Mouse (Mus musculus) CH12.LX (cell line): ENCODE measurements around the gene Dnajc7. TPM values are rescaled to one million over a fixed set of nuclear protein-coding genes. Genes with fewer than 3 reads are reported as not detected.

Source experiments
- DNase-seq: peaks from one replicate; pipeline ENCODE4 v3.0.0-alpha.2; 2013; ENCODE audit errors: extremely low read depth
- H3K27ac ChIP-seq: 2 replicates; pipeline ENCODE4 v1.5.1; 2012; ENCODE audit warnings: low read depth, mild to moderate bottlenecking, control low read depth, moderate library complexity; ENCODE audit not compliant: insufficient read depth
- H3K27me3 ChIP-seq: replicated peaks from 2 replicates; pipeline ENCODE3; 2012; ENCODE audit warnings: inconsistent platforms
- H3K36me3 ChIP-seq, 2 experiments: replicated peaks in 1 of 2; 2 replicates each; pipeline versions ENCODE3 to v1.6.1; 2012; ENCODE audit warnings: inconsistent platforms in 1 of 2, low read length in 1 of 2, mild to moderate bottlenecking in 1 of 2, mixed read lengths in 1 of 2, moderate library complexity in 1 of 2; ENCODE audit not compliant: control insufficient read depth in 1 of 2, insufficient read depth in 1 of 2
- H3K4me1 ChIP-seq, 2 experiments: 2 replicates each; pipeline ENCODE4 v1.6.1; 2012; ENCODE audit warnings: inconsistent platforms in 1 of 2, moderate library complexity in 1 of 2; ENCODE audit not compliant: insufficient read depth in 2 of 2, control insufficient read depth in 1 of 2
- H3K4me2 ChIP-seq: 2 replicates; pipeline ENCODE4 v1.6.1; 2012; ENCODE audit warnings: low read depth, mild to moderate bottlenecking, control low read depth; ENCODE audit not compliant: poor library complexity, insufficient read depth, severe bottlenecking
- H3K4me3 ChIP-seq, 3 experiments: fragments of 150-350 bp in 1 of 3; sonication (generic) in 1 of 3; replicated peaks in 1 of 3; 2 replicates each; pipeline versions ENCODE3 to v1.5.1; 2011 to 2012; ENCODE audit warnings: low read depth in 2 of 3, low read length in 2 of 3, mild to moderate bottlenecking in 2 of 3, moderate library complexity in 2 of 3, control low read depth in 1 of 3, improper control_type of control experiment in 1 of 3, inconsistent platforms in 1 of 3, mixed read lengths in 1 of 3; ENCODE audit not compliant: poor library complexity in 1 of 3
- H3K79me2 ChIP-seq: replicated peaks from 2 replicates; pipeline ENCODE4 v1.6.1; 2012; ENCODE audit warnings: mild to moderate bottlenecking, moderate library complexity; ENCODE audit not compliant: control insufficient read depth, poor library complexity, insufficient read depth, severe bottlenecking; ENCODE audit errors: extremely low read depth
- H3K9ac ChIP-seq: 2 replicates; pipeline ENCODE4 v1.6.1; 2012; ENCODE audit warnings: low read depth, mild to moderate bottlenecking, control low read depth, moderate library complexity; ENCODE audit not compliant: insufficient read depth
- H3K9me3 ChIP-seq: replicated peaks from 2 replicates; pipeline ENCODE3; 2012; ENCODE audit warnings: low read length, inconsistent platforms, mixed read lengths
- BHLHE40 ChIP-seq: IDR thresholded peaks from 2 replicates; pipeline ENCODE4 v1.6.1; 2011; ENCODE audit warnings: mild to moderate bottlenecking, low read depth, low read length, improper control_type of control experiment
- CTCF ChIP-seq, 2 experiments: IDR thresholded peaks in 1 of 2; conservative IDR thresholded peaks in 1 of 2; 2 replicates each; pipeline ENCODE4 v1.5.1; 2011 to 2012; ENCODE audit warnings: low read depth in 2 of 2, low read length in 2 of 2, improper control_type of control experiment in 1 of 2, inconsistent platforms in 1 of 2, mild to moderate bottlenecking in 1 of 2, moderate library complexity in 1 of 2
- E2F4 ChIP-seq: IDR thresholded peaks from 2 replicates; pipeline ENCODE4 v1.6.1; 2011; ENCODE audit warnings: low read depth, low read length, improper control_type of control experiment; ENCODE audit not compliant: insufficient replicate concordance
- ELF1 ChIP-seq: IDR thresholded peaks from 2 replicates; pipeline ENCODE4 v1.6.1; 2014; ENCODE audit warnings: low read depth, mild to moderate bottlenecking, inconsistent platforms, low read length, improper control_type of control experiment
- EP300 ChIP-seq: IDR thresholded peaks from 2 replicates; pipeline ENCODE4 v1.6.1; 2011; ENCODE audit warnings: low read length, improper control_type of control experiment
- GABPA ChIP-seq: IDR thresholded peaks from 2 replicates; pipeline ENCODE4 v1.6.1; 2012; ENCODE audit warnings: low read depth, low read length, improper control_type of control experiment, inconsistent platforms; ENCODE audit not compliant: insufficient replicate concordance
- HCFC1 ChIP-seq: IDR thresholded peaks from 2 replicates; pipeline ENCODE4 v1.6.1; 2012; ENCODE audit warnings: low read depth, mild to moderate bottlenecking, inconsistent platforms, low read length, improper control_type of control experiment
- JUN ChIP-seq: IDR thresholded peaks from 2 replicates; pipeline ENCODE4 v1.6.1; 2011; ENCODE audit warnings: low read depth, mild to moderate bottlenecking, low read length, improper control_type of control experiment, moderate library complexity; ENCODE audit not compliant: insufficient read depth
- JUND ChIP-seq: conservative IDR thresholded peaks from 2 replicates; pipeline ENCODE4 v1.6.1; 2011; ENCODE audit warnings: low read depth, low read length, improper control_type of control experiment
- MAZ ChIP-seq: IDR thresholded peaks from 2 replicates; pipeline ENCODE4 v1.6.1; 2012; ENCODE audit warnings: low read depth, mild to moderate bottlenecking, inconsistent platforms, low read length, improper control_type of control experiment, moderate library complexity
- MEF2A ChIP-seq: IDR thresholded peaks from 2 replicates; pipeline ENCODE4 v1.6.1; 2014; ENCODE audit warnings: low read depth, mild to moderate bottlenecking, inconsistent platforms, low read length, improper control_type of control experiment, borderline replicate concordance
- MYC ChIP-seq: IDR thresholded peaks from 2 replicates; pipeline ENCODE4 v1.6.1; 2011; ENCODE audit warnings: low read depth, mild to moderate bottlenecking, improper control_type of control experiment, low read length
- NELFE ChIP-seq: IDR thresholded peaks from 2 replicates; pipeline ENCODE4 v1.6.1; 2011; ENCODE audit warnings: low read depth, low read length, improper control_type of control experiment
- PAX5 ChIP-seq: IDR thresholded peaks from 2 replicates; pipeline ENCODE4 v1.6.1; 2012; ENCODE audit warnings: low read length, inconsistent platforms, mixed read lengths
- POLR2AphosphoS2 ChIP-seq: IDR thresholded peaks from 2 replicates; pipeline ENCODE4 v1.6.1; 2011; ENCODE audit warnings: low read depth, low read length, improper control_type of control experiment
- RAD21 ChIP-seq: IDR thresholded peaks from 2 replicates; pipeline ENCODE4 v1.6.1; 2011; ENCODE audit warnings: low read depth, mild to moderate bottlenecking, low read length, improper control_type of control experiment, moderate library complexity
- RCOR1 ChIP-seq: conservative IDR thresholded peaks from 2 replicates; pipeline ENCODE4 v1.6.1; 2012; ENCODE audit warnings: low read depth, mild to moderate bottlenecking, inconsistent platforms, low read length, improper control_type of control experiment
- SIN3A ChIP-seq: IDR thresholded peaks from 2 replicates; pipeline ENCODE4 v1.6.1; 2012; ENCODE audit warnings: low read length, improper control_type of control experiment, inconsistent platforms
- TBP ChIP-seq: conservative IDR thresholded peaks from 2 replicates; pipeline ENCODE4 v1.6.1; 2011; ENCODE audit warnings: low read depth, low read length, improper control_type of control experiment
- TCF12 ChIP-seq: IDR thresholded peaks from 2 replicates; pipeline ENCODE4 v1.6.1; 2014; ENCODE audit warnings: low read depth, mild to moderate bottlenecking, inconsistent platforms, low read length, improper control_type of control experiment
- UBTF ChIP-seq: IDR thresholded peaks from 2 replicates; pipeline ENCODE4 v1.6.1; 2012; ENCODE audit warnings: low read depth, mild to moderate bottlenecking, inconsistent platforms, low read length, improper control_type of control experiment, moderate library complexity
- USF1 ChIP-seq: IDR thresholded peaks from 2 replicates; pipeline ENCODE4 v1.6.1; 2014; ENCODE audit warnings: low read depth, mild to moderate bottlenecking, inconsistent platforms, low read length, improper control_type of control experiment
- ZMIZ1 ChIP-seq: IDR thresholded peaks from 2 replicates; pipeline ENCODE4 v1.6.1; 2012; ENCODE audit warnings: low read depth, mild to moderate bottlenecking, inconsistent platforms, low read length, improper control_type of control experiment
- dilution Hi-C: fragments of 300-500 bp; cut with MboI; formaldehyde crosslinking; loops from 2 replicates; pipeline ENCODE4 v1.14.3; 2020; ENCODE audit warnings: low sequenced_read_pairs; ENCODE audit not compliant: extremely low pct_unique_long_range_greater_than_20kb, extremely low pct_ligation_motif_present
- in situ Hi-C: fragments of 300-500 bp; cut with MboI; formaldehyde crosslinking; loops from 3 replicates; pipeline ENCODE4 v1.14.3; 2019; ENCODE audit warnings: low sequenced_read_pairs, low pct_ligation_motif_present, low pct_unique_long_range_greater_than_20kb, mixed read lengths
- polyA plus RNA-seq: library from polyadenylated mRNA; unstranded; fragments of >175 nt; gene quantifications from 2 replicates; pipeline ENCODE4 v1.2.1, GENCODE M21; 2012; ENCODE audit warnings: low read depth; ENCODE audit not compliant: insufficient read length
- total RNA-seq, 2 experiments: library from RNA; depleted of rRNA; stranded (reverse); fragments of 300-350 nt in 1 of 2; fragments of >200 nt in 1 of 2; gene quantifications; 2 replicates each; pipeline ENCODE4 v1.2.3; 2012 to 2014

Gene Dnajc7
- total and polyA plus RNA-seq, 3 experiments = 123 to 455 (median 249) TPM

DNA sequence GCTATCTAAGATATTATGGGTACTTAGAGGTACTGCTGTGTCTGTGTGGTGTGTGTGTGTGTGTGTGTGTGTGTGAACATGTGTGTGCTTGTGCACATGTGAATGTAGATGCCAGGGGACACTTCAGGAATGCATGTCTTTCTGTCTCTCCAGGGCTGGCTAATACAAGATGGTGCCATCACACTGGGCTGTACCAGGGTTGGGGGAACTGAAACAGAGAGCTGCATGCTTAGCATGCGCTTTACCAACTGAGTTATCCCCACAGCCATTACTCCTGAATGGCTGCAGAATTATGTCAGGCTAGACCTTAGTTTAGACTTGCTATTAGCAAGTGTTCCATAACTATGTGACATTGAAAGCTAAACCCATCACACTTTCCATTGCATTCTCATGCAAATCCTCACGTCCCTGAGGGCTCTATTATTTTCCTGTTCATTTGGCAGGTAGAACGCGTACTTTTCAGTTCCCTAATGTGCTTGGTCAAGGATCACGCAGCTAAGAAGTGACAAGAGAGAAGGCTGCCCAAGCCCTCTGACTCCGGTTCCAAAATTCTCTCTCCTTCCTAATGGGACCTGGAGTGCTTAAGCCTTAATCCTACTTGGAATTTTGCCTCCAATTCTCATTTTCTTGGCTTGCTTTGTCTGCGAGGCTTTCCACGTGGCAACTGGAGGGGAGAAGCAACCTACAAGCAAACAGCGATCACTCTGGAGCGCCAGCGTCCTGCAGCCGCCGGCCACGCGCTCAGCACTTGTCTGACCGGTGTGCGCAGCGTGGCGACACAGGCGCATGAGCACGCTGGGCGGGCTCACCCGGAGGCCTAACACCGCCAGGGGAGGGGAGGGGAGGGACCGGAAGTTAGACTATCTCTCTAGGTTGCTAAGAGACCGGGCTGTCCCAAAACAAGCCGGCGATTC, 74.9 kb downstream of the Dnajc7 start, which contains the start of gene Ttc25 (continued):
- TF ChIP-seq MEF2A = peak; percentile 92
- TF ChIP-seq, all 38 proteins: peak for 28

DNA sequence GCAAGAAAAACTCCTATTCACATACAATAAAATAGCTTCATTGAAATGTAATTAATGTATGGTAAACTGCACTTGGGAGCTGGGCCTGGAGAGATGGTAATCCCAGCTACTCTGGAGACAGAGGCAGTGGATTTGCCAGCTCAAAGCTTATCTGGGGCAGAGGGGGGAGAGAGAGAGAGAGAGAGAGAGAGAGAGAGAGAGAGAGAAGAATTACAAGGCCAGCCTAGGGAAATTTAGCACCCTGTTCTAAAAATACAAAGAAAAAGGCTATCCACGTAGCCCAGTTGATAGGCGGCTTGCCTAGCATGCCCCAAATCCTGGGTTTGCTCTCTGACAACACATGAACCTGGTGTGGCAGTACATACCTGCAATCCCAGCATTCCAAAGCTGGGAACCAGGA, 78.4 kb downstream of the Dnajc7 start:
- no peak overlapping the region for H3K9ac ChIP-seq
- H3K36me3 ChIP-seq = no peaks in the 10 kb centered on the region
- in situ Hi-C loops = no loop called here
- H3K4me1 ChIP-seq = peaks cover 19 to 23% of the 10 kb centered on the region in 2 experiments
- no peak overlapping the region for H3K4me2 ChIP-seq
- no peak for DNase-seq
- peaks cover 21% of the 10 kb centered on the region for H3K27me3 ChIP-seq
- no peak overlapping the region for H3K27ac ChIP-seq
- no peaks in the 10 kb centered on the region for H3K79me2 ChIP-seq
- dilution Hi-C loops = no loop called here
- no peaks in the 10 kb centered on the region for H3K9me3 ChIP-seq
- TF ChIP-seq NELFE (no peak), PAX5 (no peak), MAZ (no peak), ZMIZ1 (no peak), ELF1 (no peak), JUND (no peak)
- no peak overlapping the region for H3K4me3 ChIP-seq

DNA sequence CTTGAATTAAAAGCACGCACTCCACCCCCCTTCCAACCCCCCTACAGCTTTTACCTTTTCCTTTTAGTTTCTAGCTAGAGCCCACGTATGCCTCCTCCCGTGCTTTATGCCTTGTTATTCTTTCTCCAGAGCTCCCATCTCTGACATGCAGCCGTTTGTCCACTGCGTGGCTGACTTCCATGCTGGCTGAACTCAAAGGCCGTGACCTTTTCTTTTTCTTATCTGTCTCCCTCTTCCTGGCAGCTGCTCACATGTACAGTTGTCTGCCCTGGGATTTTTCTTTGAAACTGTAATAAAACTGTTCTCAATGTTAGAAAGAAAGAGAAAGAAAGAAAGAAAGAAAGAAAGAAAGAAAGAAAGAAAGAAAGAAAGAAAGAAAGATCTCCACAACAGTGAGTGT, 79.0 kb downstream of the Dnajc7 start:
- dilution Hi-C loops (no loop called here), in situ Hi-C loops (no loop called here)
- H3K4me2 ChIP-seq = no peak overlapping the region
- H3K36me3 ChIP-seq = no peaks in the 10 kb centered on the region
- no peak for DNase-seq
- TF ChIP-seq E2F4 = no peak
- no peak for TF ChIP-seq ZMIZ1
- TF ChIP-seq GABPA = no peak
- TF ChIP-seq MEF2A = no peak
- TF ChIP-seq POLR2AphosphoS2 = no peak
- TF ChIP-seq JUN = no peak
- TF ChIP-seq RCOR1 = no peak
- no peak for TF ChIP-seq HCFC1
- TF ChIP-seq EP300 = no peak
- no peak for TF ChIP-seq CTCF (conservative IDR thresholded peaks at IDR 0.05 in 1 of 2, IDR thresholded peaks at IDR 0.05 in 1 of 2; ENCODE audit: low read depth in 2 of 2, low read length in 2 of 2)
- no peak for TF ChIP-seq SIN3A
- no peak for TF ChIP-seq TCF12
- no peak for TF ChIP-seq MYC
- TF ChIP-seq UBTF = no peak
- no peak for TF ChIP-seq USF1
- TF ChIP-seq JUND = no peak
- no peak for TF ChIP-seq RAD21
- TF ChIP-seq TBP = no peak
- no peak for TF ChIP-seq BHLHE40
- H3K79me2 ChIP-seq = no peaks in the 10 kb centered on the region
- no peak overlapping the region for H3K9ac ChIP-seq
- no peak overlapping the region for H3K4me3 ChIP-seq
- no peaks in the 10 kb centered on the region for H3K9me3 ChIP-seq
- H3K4me1 ChIP-seq = peaks cover 14 to 18% of the 10 kb centered on the region in 2 experiments
- H3K27ac ChIP-seq = no peak overlapping the region
- H3K27me3 ChIP-seq = peaks cover 21% of the 10 kb centered on the region
